Mouse (Mus musculus): ENCODE measurements around the gene Acad12.

The Acad12 gene

GRCm38 (mm10) chr5:121618592-121619513, at the start of gene Acad12:
TSS of gene Acad12 (minus strand) at chr5:121618938.
- TF ChIP-seq GATA4 (IDR thresholded peaks at IDR 0.05; ENCODE audit: insufficient replicate concordance, low read length), result no peak; the same call in 1 of the 2 replicates

- TF ChIP-seq GATA4 (IDR thresholded peaks at IDR 0.05; ENCODE audit: insufficient replicate concordance, low read length), result no peak
Measured at GRCm38 (mm10) chr5:121668411-121668810, 49.7 kb upstream of the Acad12 start.

GRCm38 (mm10) chr5:121667067-121667466, 48.3 kb upstream of the Acad12 start:
- TF ChIP-seq GATA4 (IDR thresholded peaks at IDR 0.05; ENCODE audit: insufficient replicate concordance, low read length), result no peak

- no peak for TF ChIP-seq GATA4 (IDR thresholded peaks at IDR 0.05; ENCODE audit: insufficient replicate concordance, low read length)
Measured at GRCm38 (mm10) chr5:121664971-121665370, 46.2 kb upstream of the Acad12 start.

GRCm38 (mm10) chr5:121664078-121664477, 45.3 kb upstream of the Acad12 start:
- TF ChIP-seq GATA4 (IDR thresholded peaks at IDR 0.05; ENCODE audit: insufficient replicate concordance, low read length), result no peak

- no peak for TF ChIP-seq GATA4 (IDR thresholded peaks at IDR 0.05; ENCODE audit: insufficient replicate concordance, low read length)
Measured at GRCm38 (mm10) chr5:121663456-121663855, 44.7 kb upstream of the Acad12 start.

- no peak for TF ChIP-seq GATA4 (IDR thresholded peaks at IDR 0.05; ENCODE audit: insufficient replicate concordance, low read length)
Measured at GRCm38 (mm10) chr5:121661494-121661893, 42.8 kb upstream of the Acad12 start.

- no peak for TF ChIP-seq GATA4 (IDR thresholded peaks at IDR 0.05; ENCODE audit: insufficient replicate concordance, low read length)
Measured at GRCm38 (mm10) chr5:121660897-121661254, 42.1 kb upstream of the Acad12 start.

GRCm38 (mm10) chr5:121660059-121660896, 41.5 kb upstream of the Acad12 start, which contains the start of the genes Acad10 and Brap:
TSS of gene Acad10 (minus strand) at chr5:121660514.
TSS of gene Brap (plus strand) at chr5:121660563.
- no peak for TF ChIP-seq GATA4 (IDR thresholded peaks at IDR 0.05; ENCODE audit: insufficient replicate concordance, low read length)

- TF ChIP-seq GATA4 (IDR thresholded peaks at IDR 0.05; ENCODE audit: insufficient replicate concordance, low read length), result no peak
Measured at GRCm38 (mm10) chr5:121654526-121654925, 35.8 kb upstream of the Acad12 start.

GRCm38 (mm10) chr5:121649134-121649533, 30.4 kb upstream of the Acad12 start:
- TF ChIP-seq GATA4 (IDR thresholded peaks at IDR 0.05; ENCODE audit: insufficient replicate concordance, low read length), result no peak

- no peak for TF ChIP-seq GATA4 (IDR thresholded peaks at IDR 0.05; ENCODE audit: insufficient replicate concordance, low read length)
Measured at GRCm38 (mm10) chr5:121639601-121640000, 20.9 kb upstream of the Acad12 start.

- no peak for TF ChIP-seq GATA4 (IDR thresholded peaks at IDR 0.05; ENCODE audit: insufficient replicate concordance, low read length)
Measured at GRCm38 (mm10) chr5:121637296-121637695, 18.6 kb upstream of the Acad12 start.

GRCm38 (mm10) chr5:121634668-121635067, 15.9 kb upstream of the Acad12 start:
- no peak for TF ChIP-seq GATA4 (IDR thresholded peaks at IDR 0.05; ENCODE audit: insufficient replicate concordance, low read length)

- no peak for TF ChIP-seq GATA4 (IDR thresholded peaks at IDR 0.05; ENCODE audit: insufficient replicate concordance, low read length)
Measured at GRCm38 (mm10) chr5:121632804-121633203, 14.1 kb upstream of the Acad12 start.

GRCm38 (mm10) chr5:121627871-121628270, 9.1 kb upstream of the Acad12 start:
- no peak for TF ChIP-seq GATA4 (IDR thresholded peaks at IDR 0.05; ENCODE audit: insufficient replicate concordance, low read length)
